Comparison of ENCODE assay signal across 24 mouse cellular contexts in genomic region chr1:48109358-48109757, GRCm38 (mm10).
DNase-seq lines count a peak whose midpoint lies in the region; ATAC-seq and TF ChIP-seq lines count a peak whose summit lies in the region.
"Had no signal": no experiment of that assay in that cellular context is flagged by ENCODE, and none has a peak within 500 bp of the region (broad histone marks: within the 10 kb centered on the region; RNA-seq: fewer than 3 reads in every experiment).

No protein-coding gene starts in this region.

- ATAC-seq in forebrain, embryonic 13.5 days = 0 out of 2 replicates have a peak, but pooled peaks have one; percentile 43
- peak; percentile 57; the same call in 1 of the 2 replicates for ATAC-seq in forebrain, embryonic 15.5 days (replicated peaks)
- no peak for ATAC-seq in forebrain, embryonic 11.5 days (replicated peaks; ENCODE audit: low FRiP score)
- ATAC-seq in forebrain, postnatal 0 days = peak; percentile 51; the same call in 1 of the 2 replicates
- ATAC-seq in hindbrain, postnatal 0 days = no peak
- ATAC-seq: CD4-positive, CD25-positive, alpha-beta regulatory T cell, adult 4 months had no signal

- no peak overlapping the region for H3K9ac ChIP-seq in forebrain, embryonic 13.5 days
- H3K9ac ChIP-seq in forebrain, embryonic 15.5 days (replicated peaks) = no peak overlapping the region
- H3K9ac ChIP-seq in forebrain, embryonic 11.5 days (ENCODE audit: low read length) = no peak overlapping the region
- no peak overlapping the region for H3K9ac ChIP-seq in forebrain, postnatal 0 days
- no peak overlapping the region for H3K9ac ChIP-seq in hindbrain, postnatal 0 days (replicated peaks; ENCODE audit: low read length)
- H3K9ac ChIP-seq: embryonic facial prominence, embryonic 13.5 days; embryonic facial prominence, embryonic 15.5 days had no signal

- 46% methylated on average over 1 of the region's 1 CpGs for WGBS in forebrain, embryonic 13.5 days
- 90% methylated on average over 1 of the region's 1 CpGs for WGBS in forebrain, embryonic 10.5 days
- WGBS in forebrain, embryonic 15.5 days = 27% methylated on average over 1 of the region's 1 CpGs
- 70% methylated on average over 1 of the region's 1 CpGs for WGBS in forebrain, embryonic 11.5 days
- WGBS in forebrain, postnatal 0 days = 23% methylated on average over 1 of the region's 1 CpGs
- whole genome bisulfite sequencing in hindbrain, postnatal 0 days = 59% methylated on average over 1 of the region's 1 CpGs

- DNase-seq in forebrain, embryonic 10.5 days (ENCODE audit: extremely low spot score, low spot score) = no peak
- DNase-seq in forebrain, embryonic 11.5 days (ENCODE audit: low spot score) = no peak
- peak; percentile 2 for DNase-seq in brain, embryonic 18.5 days (ENCODE audit: low read depth, low spot score)
- DNase-seq in forebrain, postnatal 0 days = peak; percentile 4
- no peak for DNase-seq in gastrocnemius, postnatal 25 days
- DNase-seq in hindbrain, postnatal 0 days (ENCODE audit: low spot score) = no peak
- DNase-seq: adrenal gland, adult 2 months; adrenal gland, postnatal 10 days; adrenal gland, postnatal 25 days; B cell, adult 2 months; cerebellum, adult 11 months; cerebellum, adult 18-20 months; cerebellum, adult 8-10 months; cerebellum, adult 9-11 months; cerebellum, postnatal 14 days; cerebellum, postnatal 36 days; embryo, embryonic 11 days had no signal

- H3K4me3 ChIP-seq in forebrain, embryonic 13.5 days = no peak overlapping the region
- H3K4me3 ChIP-seq in forebrain, embryonic 10.5 days = no peak overlapping the region
- no peak overlapping the region for H3K4me3 ChIP-seq in forebrain, embryonic 15.5 days
- H3K4me3 ChIP-seq in forebrain, embryonic 11.5 days (ENCODE audit: low read depth, low read length) = no peak overlapping the region
- no peak overlapping the region for H3K4me3 ChIP-seq in forebrain, postnatal 0 days (ENCODE audit: low read depth, low read length)
- no peak overlapping the region for H3K4me3 ChIP-seq in hindbrain, postnatal 0 days (ENCODE audit: low read length)
- H3K4me3 ChIP-seq: embryonic facial prominence, embryonic 13.5 days; embryonic facial prominence, embryonic 15.5 days; erythroblast, embryonic 14.5 days had no signal

- H3K4me1 ChIP-seq in forebrain, embryonic 13.5 days = no peaks in the 10 kb centered on the region
- no peaks in the 10 kb centered on the region for H3K4me1 ChIP-seq in forebrain, embryonic 10.5 days
- H3K4me1 ChIP-seq in forebrain, embryonic 15.5 days = 0 out of 2 replicates have a peak, but pooled peaks cover 5% of the 10 kb centered on the region
- H3K4me1 ChIP-seq in forebrain, embryonic 11.5 days (replicated peaks; ENCODE audit: control insufficient read depth, insufficient read depth, low read length) = no peaks in the 10 kb centered on the region
- H3K4me1 ChIP-seq in forebrain, postnatal 0 days (ENCODE audit: insufficient read depth) = no peaks in the 10 kb centered on the region
- H3K4me1 ChIP-seq in hindbrain, postnatal 0 days (ENCODE audit: insufficient read depth, low read length) = no peaks in the 10 kb centered on the region
- H3K4me1 ChIP-seq: embryonic facial prominence, embryonic 13.5 days; embryonic facial prominence, embryonic 15.5 days had no signal

- TF ChIP-seq CTCF in forebrain, postnatal 0 days (IDR thresholded peaks at IDR 0.05; ENCODE audit: low read depth) = no peak
- no peak for TF ChIP-seq CTCF in hindbrain, postnatal 0 days (IDR thresholded peaks at IDR 0.05; ENCODE audit: low read depth)

- no peak overlapping the region for H3K4me2 ChIP-seq in forebrain, embryonic 13.5 days
- no peak overlapping the region for H3K4me2 ChIP-seq in forebrain, embryonic 15.5 days (replicated peaks)
- no peak overlapping the region for H3K4me2 ChIP-seq in forebrain, embryonic 11.5 days (ENCODE audit: low read depth, low read length, severe bottlenecking)
- H3K4me2 ChIP-seq in forebrain, postnatal 0 days (ENCODE audit: low read depth) = no peak overlapping the region
- no peak overlapping the region for H3K4me2 ChIP-seq in hindbrain, postnatal 0 days (ENCODE audit: low read depth, low read length)
- H3K4me2 ChIP-seq: embryonic facial prominence, embryonic 13.5 days; embryonic facial prominence, embryonic 15.5 days had no signal

- H3K36me3 ChIP-seq in forebrain, embryonic 13.5 days (ENCODE audit: poor library complexity, severe bottlenecking) = no peaks in the 10 kb centered on the region
- no peaks in the 10 kb centered on the region for H3K36me3 ChIP-seq in forebrain, embryonic 10.5 days (replicated peaks)
- H3K36me3 ChIP-seq in forebrain, embryonic 15.5 days = no peaks in the 10 kb centered on the region
- H3K36me3 ChIP-seq in forebrain, embryonic 11.5 days (ENCODE audit: control insufficient read depth, insufficient read depth, low read length) = no peaks in the 10 kb centered on the region
- no peaks in the 10 kb centered on the region for H3K36me3 ChIP-seq in forebrain, postnatal 0 days (ENCODE audit: insufficient read depth)
- H3K36me3 ChIP-seq in hindbrain, postnatal 0 days (ENCODE audit: insufficient read depth, low read length) = no peaks in the 10 kb centered on the region
- H3K36me3 ChIP-seq: embryonic facial prominence, embryonic 13.5 days; embryonic facial prominence, embryonic 15.5 days had no signal

- H3K27ac ChIP-seq in forebrain, embryonic 13.5 days = no peak overlapping the region
- no peak overlapping the region for H3K27ac ChIP-seq in forebrain, embryonic 10.5 days
- no peak overlapping the region for H3K27ac ChIP-seq in forebrain, embryonic 15.5 days (replicated peaks)
- no peak overlapping the region for H3K27ac ChIP-seq in forebrain, embryonic 11.5 days (ENCODE audit: low read depth, low read length)
- H3K27ac ChIP-seq in forebrain, postnatal 0 days (ENCODE audit: low read depth, low read length) = no peak overlapping the region
- no peak overlapping the region for H3K27ac ChIP-seq in hindbrain, postnatal 0 days
- H3K27ac ChIP-seq: embryonic facial prominence, embryonic 13.5 days; embryonic facial prominence, embryonic 15.5 days had no signal

- H3K9me3 ChIP-seq in forebrain, embryonic 13.5 days (replicated peaks) = no peaks in the 10 kb centered on the region
- H3K9me3 ChIP-seq in forebrain, embryonic 10.5 days = no peaks in the 10 kb centered on the region
- H3K9me3 ChIP-seq in forebrain, embryonic 15.5 days = no peaks in the 10 kb centered on the region
- no peaks in the 10 kb centered on the region for H3K9me3 ChIP-seq in forebrain, embryonic 11.5 days (ENCODE audit: control insufficient read depth, low read length)
- H3K9me3 ChIP-seq in forebrain, postnatal 0 days (ENCODE audit: low read length) = no peaks in the 10 kb centered on the region
- no peaks in the 10 kb centered on the region for H3K9me3 ChIP-seq in hindbrain, postnatal 0 days (ENCODE audit: low read length)
- H3K9me3 ChIP-seq: embryonic facial prominence, embryonic 13.5 days; embryonic facial prominence, embryonic 15.5 days had no signal

- no peaks in the 10 kb centered on the region for H3K27me3 ChIP-seq in forebrain, embryonic 13.5 days
- no peaks in the 10 kb centered on the region for H3K27me3 ChIP-seq in forebrain, embryonic 10.5 days (ENCODE audit: poor library complexity, severe bottlenecking)
- H3K27me3 ChIP-seq in forebrain, embryonic 15.5 days = no peaks in the 10 kb centered on the region
- no peaks in the 10 kb centered on the region for H3K27me3 ChIP-seq in forebrain, embryonic 11.5 days (ENCODE audit: control insufficient read depth, insufficient read depth, low read length)
- no peaks in the 10 kb centered on the region for H3K27me3 ChIP-seq in forebrain, postnatal 0 days (ENCODE audit: insufficient read depth, low read length)
- no peaks in the 10 kb centered on the region for H3K27me3 ChIP-seq in hindbrain, postnatal 0 days (ENCODE audit: insufficient read depth, low read length)
- H3K27me3 ChIP-seq: CH12.LX; embryonic facial prominence, embryonic 13.5 days; embryonic facial prominence, embryonic 15.5 days had no signal

Comparison
In these comparisons a context has a peak if more than half of its experiments do, and no peak if none do; other contexts are left out.
1. ATAC-seq: peak in forebrain, embryonic 13.5 days (single experiment), forebrain, embryonic 15.5 days (single experiment) and forebrain, postnatal 0 days (single experiment); none in forebrain, embryonic 11.5 days (single experiment) and hindbrain, postnatal 0 days (single experiment).
2. DNase-seq: peak in brain, embryonic 18.5 days (single experiment) and forebrain, postnatal 0 days (single experiment); none in forebrain, embryonic 10.5 days (single experiment), forebrain, embryonic 11.5 days (single experiment), gastrocnemius, postnatal 25 days (single experiment) and hindbrain, postnatal 0 days (single experiment).